Mouse (Mus musculus) lung, postnatal 0 days (tissue): ENCODE results near the gene Olfr145.

Experiments used
- CTCF ChIP-seq: IDR thresholded peaks from 2 replicates; pipeline ENCODE4 v1.5.1; 2016; ENCODE audit warnings: antibody characterized with exemption, mild to moderate bottlenecking
- EP300 ChIP-seq: IDR thresholded peaks from 2 replicates; pipeline ENCODE4 v1.6.1; 2016; ENCODE audit warnings: antibody characterized with exemption, mild to moderate bottlenecking, control low read depth

DNA sequence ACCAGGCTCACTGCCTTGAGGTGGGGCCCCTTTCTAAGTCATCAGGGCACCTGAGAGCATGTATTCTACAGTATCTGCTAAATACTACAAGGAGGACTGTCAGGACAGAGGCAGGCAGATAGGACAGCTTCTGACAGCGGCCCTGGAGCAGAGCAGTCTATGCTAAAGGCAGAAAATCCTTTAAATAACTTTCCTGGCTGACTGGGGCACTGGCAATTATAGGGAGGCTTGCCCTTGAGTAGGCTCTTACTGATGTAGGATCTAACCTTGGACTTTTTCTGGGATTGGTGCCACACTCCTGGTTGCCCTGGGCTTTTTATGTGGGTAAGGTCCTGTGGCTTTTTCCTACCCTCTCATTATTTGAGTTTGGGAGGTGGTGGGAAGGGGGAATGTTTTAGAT, 26.3 kb upstream of the Olfr145 start:
- TF ChIP-seq CTCF: no peak
- no peak for TF ChIP-seq EP300
